Mouse (Mus musculus) ES-E14 (cell line): ENCODE data around the gene Myt1l. TPM values are rescaled to one million over a fixed set of nuclear protein-coding genes. Genes with fewer than 3 reads are reported as not detected.

ENCODE experiments used
- DNase-seq: peaks from one replicate; pipeline ENCODE4 v3.0.0-alpha.2; 2013; ENCODE audit warnings: low read depth, low spot score
- H3K27ac ChIP-seq: 2 replicates; pipeline ENCODE4 v1.5.1; 2012; ENCODE audit warnings: low read depth, mild to moderate bottlenecking, low read length, moderate library complexity, mixed read lengths; ENCODE audit not compliant: poor library complexity, insufficient read depth, severe bottlenecking
- H3K36me3 ChIP-seq: 2 replicates; pipeline ENCODE4 v1.6.1; 2012; ENCODE audit warnings: mild to moderate bottlenecking, low read length, moderate library complexity, mixed read lengths; ENCODE audit not compliant: control insufficient read depth, poor library complexity, insufficient read depth, severe bottlenecking
- H3K4me1 ChIP-seq, 2 experiments: fragments of 150-350 bp in 1 of 2; sonication (generic) in 1 of 2; 2 replicates each; pipeline ENCODE4 v1.6.1; 2012; ENCODE audit warnings: low read length in 2 of 2, mild to moderate bottlenecking in 1 of 2, mixed read lengths in 1 of 2; ENCODE audit not compliant: control insufficient read depth in 2 of 2, insufficient read depth in 2 of 2, poor library complexity in 1 of 2
- H3K4me3 ChIP-seq, 2 experiments: fragments of 150-350 bp in 1 of 2; sonication (generic) in 1 of 2; 2 replicates each; pipeline ENCODE4 v1.5.1; 2012; ENCODE audit warnings: low read length in 2 of 2, low read depth in 1 of 2, mild to moderate bottlenecking in 1 of 2, mixed read lengths in 1 of 2; ENCODE audit not compliant: insufficient read depth in 1 of 2, poor library complexity in 1 of 2, severe bottlenecking in 1 of 2
- H3K9ac ChIP-seq: 2 replicates; pipeline ENCODE4 v1.6.1; 2012; ENCODE audit warnings: low read depth, mild to moderate bottlenecking, low read length, mixed read lengths; ENCODE audit not compliant: poor library complexity, insufficient read depth, severe bottlenecking
- H3K9me3 ChIP-seq: fragments of 150-350 bp; sonication (generic); 2 replicates; pipeline ENCODE4 v1.6.1; 2012; ENCODE audit warnings: low read depth, mild to moderate bottlenecking, low read length; ENCODE audit not compliant: control insufficient read depth, insufficient read depth
- CHD2 ChIP-seq: IDR thresholded peaks from 2 replicates; pipeline ENCODE4 v1.6.1; 2014; ENCODE audit warnings: mild to moderate bottlenecking, low read depth, low read length, inconsistent platforms
- HCFC1 ChIP-seq: IDR thresholded peaks from 2 replicates; pipeline ENCODE4 v1.6.1; 2012; ENCODE audit warnings: low read length, inconsistent platforms, borderline replicate concordance; ENCODE audit not compliant: insufficient read depth
- MAFK ChIP-seq: IDR thresholded peaks from 2 replicates; pipeline ENCODE4 v1.6.1; 2014; ENCODE audit warnings: mild to moderate bottlenecking, low read depth, low read length, inconsistent platforms; ENCODE audit not compliant: insufficient read depth
- ZC3H11A ChIP-seq: IDR thresholded peaks from 2 replicates; pipeline ENCODE4 v1.6.1; 2012; ENCODE audit warnings: low read depth, mild to moderate bottlenecking, inconsistent platforms, low read length, borderline replicate concordance
- ZNF384 ChIP-seq: IDR thresholded peaks from 2 replicates; pipeline ENCODE4 v1.6.1; 2012; ENCODE audit warnings: low read depth, low read length, inconsistent platforms
- in situ Hi-C, 2 experiments: fragments of 600-800 bp; cut with MboI; formaldehyde crosslinking; loops; one replicate each; pipeline ENCODE4 v1.15.1; 2025; ENCODE audit warnings: low sequenced_read_pairs in 2 of 2, inconsistent platforms in 1 of 2; ENCODE audit not compliant: unreplicated experiment in 2 of 2
- total RNA-seq: library from RNA; depleted of rRNA; stranded (reverse); fragments of 300-350 nt; gene quantifications from 2 replicates; pipeline ENCODE4 v1.2.3, GENCODE M21; 2012

Myt1l gene
- total RNA-seq, 1 experiment = 0.27 TPM

GRCm38 (mm10) chr12:29556408-29556807 is 28.2 kb downstream of the Myt1l start:
- Histone ChIP-seq H3K36me3 (no peaks in the 10 kb centered on the region), H3K4me3 (no peak overlapping the region), H3K9me3 (no peaks in the 10 kb centered on the region), H3K4me1 (no peaks in the 10 kb centered on the region), H3K9ac (no peak overlapping the region), H3K27ac (no peak overlapping the region)
- DNase-seq = no peak
- in situ Hi-C loops = no loop called here
- TF ChIP-seq CHD2 (no peak), HCFC1 (no peak), ZC3H11A (no peak)

- in situ Hi-C loops = no loop called here
- H3K4me1 ChIP-seq = no peaks in the 10 kb centered on the region
- no peak overlapping the region for H3K9ac ChIP-seq
- no peaks in the 10 kb centered on the region for H3K9me3 ChIP-seq
- DNase-seq = no peak
- TF ChIP-seq ZC3H11A = no peak
- TF ChIP-seq CHD2 = no peak
- no peak for TF ChIP-seq MAFK
- TF ChIP-seq HCFC1 = no peak
- TF ChIP-seq ZNF384 = no peak
- no peaks in the 10 kb centered on the region for H3K36me3 ChIP-seq
- H3K27ac ChIP-seq = no peak overlapping the region
- no peak overlapping the region for H3K4me3 ChIP-seq
These were observed 28.7 kb downstream of the Myt1l start for GRCm38 (mm10) chr12:29556901-29557300.

DNA sequence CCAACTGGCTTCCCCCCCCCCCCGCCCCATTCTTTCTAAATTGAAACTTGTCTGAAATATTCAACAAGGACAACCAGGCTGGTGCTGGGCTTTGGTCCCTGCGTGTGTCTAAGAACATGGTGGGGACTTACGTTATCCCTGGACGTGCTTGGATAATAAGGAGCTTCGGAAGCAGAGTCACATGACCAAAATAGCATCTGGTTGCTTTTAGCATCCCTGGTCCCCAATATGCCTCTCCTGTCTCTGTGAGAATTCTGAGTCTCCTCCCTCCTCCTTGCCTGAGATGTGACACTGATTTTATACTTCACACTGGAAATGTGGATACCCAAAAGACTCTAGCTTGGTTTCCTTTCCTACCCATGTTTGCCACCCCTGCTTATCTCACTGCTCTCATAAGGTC is 31.6 kb downstream of the Myt1l start:
- in situ Hi-C loops = no loop called here
- no peak for TF ChIP-seq ZNF384
- TF ChIP-seq MAFK = no peak
- no peak for TF ChIP-seq HCFC1
- TF ChIP-seq ZC3H11A = no peak
- TF ChIP-seq CHD2 = no peak

GRCm38 (mm10) chr12:29561222-29561621 is 33.0 kb downstream of the Myt1l start:
- no peaks in the 10 kb centered on the region for H3K4me1 ChIP-seq
- no peak for DNase-seq
- H3K9ac ChIP-seq = no peak overlapping the region
- no peaks in the 10 kb centered on the region for H3K9me3 ChIP-seq
- H3K4me3 ChIP-seq = no peak overlapping the region
- in situ Hi-C loops = no loop called here
- no peak overlapping the region for H3K27ac ChIP-seq
- TF ChIP-seq ZNF384 = no peak
- TF ChIP-seq MAFK = no peak
- TF ChIP-seq HCFC1 = no peak
- TF ChIP-seq CHD2 = no peak
- no peak for TF ChIP-seq ZC3H11A
- no peaks in the 10 kb centered on the region for H3K36me3 ChIP-seq

More for the DNA sequence above, 31.6 kb downstream of the Myt1l start:
- DNase-seq = no peak
- H3K27ac ChIP-seq = no peak overlapping the region
- no peaks in the 10 kb centered on the region for H3K4me1 ChIP-seq
- H3K9ac ChIP-seq = no peak overlapping the region
- H3K4me3 ChIP-seq = no peak overlapping the region
- H3K9me3 ChIP-seq = no peaks in the 10 kb centered on the region
- H3K36me3 ChIP-seq = no peaks in the 10 kb centered on the region

- TF ChIP-seq MAFK = no peak
- no peak for TF ChIP-seq HCFC1
- TF ChIP-seq ZC3H11A = no peak
- TF ChIP-seq CHD2 = no peak
- no peak overlapping the region for H3K9ac ChIP-seq
- no peaks in the 10 kb centered on the region for H3K4me1 ChIP-seq
- in situ Hi-C loops = no loop called here
- no peaks in the 10 kb centered on the region for H3K36me3 ChIP-seq
- no peaks in the 10 kb centered on the region for H3K9me3 ChIP-seq
- H3K4me3 ChIP-seq = no peak overlapping the region
- H3K27ac ChIP-seq = 0 out of 2 replicates have a peak overlapping the region, but pooled peaks have one; percentile 12
- DNase-seq = no peak
These were observed 41.1 kb downstream of the Myt1l start for GRCm38 (mm10) chr12:29569311-29569710.
